In genomic region chr14:115371131-115371530, GRCm38 (mm10) we compare ENCODE assay signal across 8 mouse cellular contexts.
DNase-seq lines count a peak whose midpoint lies in the region; ATAC-seq and TF ChIP-seq lines count a peak whose summit lies in the region.

No protein-coding gene starts in this region.

- no peaks in the 10 kb centered on the region for H3K36me3 ChIP-seq in MEL (ENCODE audit: control insufficient read depth in 1 of 2, insufficient read depth in 2 of 2, low read length in 2 of 2)

- TF ChIP-seq POLR2A in MEL (IDR thresholded peaks at IDR 0.05; ENCODE audit: control insufficient read depth in 1 of 2, insufficient read depth in 1 of 2, low read depth in 1 of 2, low read length in 2 of 2, poor library complexity in 1 of 2), result no peak

- no peaks in the 10 kb centered on the region for H3K4me1 ChIP-seq in MEL (ENCODE audit: control insufficient read depth in 1 of 2, insufficient read depth in 2 of 2, low read length in 2 of 2)

- H3K27me3 ChIP-seq in MEL (ENCODE audit: control insufficient read depth in 1 of 2, insufficient read depth in 2 of 2, low read length in 2 of 2), result no peaks in the 10 kb centered on the region

- ATAC-seq in megakaryocyte, adult 5-6 weeks (ENCODE audit: poor library complexity, severe bottlenecking), result no peak
- no peak for ATAC-seq in activated CD4-positive, CD25-positive, alpha-beta regulatory T cell, adult 4 months

- TF ChIP-seq EP300 in MEL (IDR thresholded peaks at IDR 0.05; ENCODE audit: low read depth in 1 of 2, low read length in 2 of 2), result no peak

- H3K9ac ChIP-seq in MEL (ENCODE audit: control insufficient read depth, low read depth, low read length, poor library complexity, severe bottlenecking), result no peak overlapping the region

- no peak for TF ChIP-seq RAD21 in MEL (IDR thresholded peaks at IDR 0.05; ENCODE audit: low read depth, low read length)

- no peaks in the 10 kb centered on the region for H3K9me3 ChIP-seq in MEL (replicated peaks; ENCODE audit: insufficient read depth, low read length)

- H3K79me2 ChIP-seq in MEL (ENCODE audit: control insufficient read depth, insufficient read depth, low read length, poor library complexity), result no peaks in the 10 kb centered on the region

- H3K4me3 ChIP-seq in layer of hippocampus, adult 2 months, result no peak overlapping the region
- no peak overlapping the region for H3K4me3 ChIP-seq in MEL (ENCODE audit: control insufficient read depth in 1 of 2, insufficient read depth in 1 of 2, low read depth in 2 of 2, low read length in 2 of 2)

- peak; percentile 68 for TF ChIP-seq CTCF in layer of hippocampus, adult 2 months (conservative IDR thresholded peaks at IDR 0.05)
- TF ChIP-seq CTCF in MEL (IDR thresholded peaks at IDR 0.05 in 2 of 3, conservative IDR thresholded peaks at IDR 0.05 in 1 of 3; ENCODE audit: control insufficient read depth in 1 of 3, insufficient read depth in 1 of 3, low read depth in 2 of 3, low read length in 3 of 3, poor library complexity in 1 of 3, severe bottlenecking in 1 of 3), result peak in 2 of 3 experiments; percentile 41 to 56; a peak in 4 of 6 replicates

- H3K27ac ChIP-seq in layer of hippocampus, adult 2 months, result no peak overlapping the region
- H3K27ac ChIP-seq in MEL (ENCODE audit: control insufficient read depth, low read depth, low read length), result no peak overlapping the region

- peak; percentile 5 to 22 for DNase-seq in adrenal gland, adult 18-20 months (ENCODE audit: low spot score in 2 of 2)
- DNase-seq in adrenal gland, postnatal 4 days (ENCODE audit: low spot score in 2 of 2), result no peak
- DNase-seq in layer of hippocampus, adult 2 months (ENCODE audit: low spot score in 2 of 2), result peak in 1 of 2 experiments; percentile 25
- no peak for DNase-seq in layer of hippocampus, adult 8-10 months (ENCODE audit: low spot score in 2 of 2)
- DNase-seq in MEL (ENCODE audit: low read depth, low spot score), result peak; percentile 16
- peak; percentile 26 to 80 for DNase-seq in kidney, postnatal 36 days

TF ChIP-seq in MEL, 35 proteins besides CTCF, POLR2A, EP300 and RAD21:
- TF ChIP-seq TBP (IDR thresholded peaks at IDR 0.05; ENCODE audit: low read depth, low read length) (no peak), SMC3 (IDR thresholded peaks at IDR 0.05; ENCODE audit: low read depth, low read length) (peak; percentile 58), ZMIZ1 (IDR thresholded peaks at IDR 0.05; ENCODE audit: low read depth, low read length) (no peak), JUND (IDR thresholded peaks at IDR 0.05; ENCODE audit: low read depth, low read length) (no peak), KAT2A (conservative IDR thresholded peaks at IDR 0.05; ENCODE audit: low read depth, low read length) (no peak), TCF12 (IDR thresholded peaks at IDR 0.05; ENCODE audit: low read depth, low read length) (no peak), USF2 (IDR thresholded peaks at IDR 0.05; ENCODE audit: borderline replicate concordance in 1 of 2, insufficient read depth in 1 of 2, low read depth in 1 of 2, low read length in 2 of 2) (no peak), MAZ (IDR thresholded peaks at IDR 0.05; ENCODE audit: low read depth, low read length) (no peak), ZC3H11A (IDR thresholded peaks at IDR 0.05; ENCODE audit: low read depth, low read length) (0 out of 2 replicates have a peak, but pooled peaks have one; percentile 14)

Comparison
In these comparisons a context has a peak if more than half of its experiments do, and no peak if none do; other contexts are left out.
1. DNase-seq: peak in adrenal gland, adult 18-20 months (2 of 2), MEL (single experiment) and kidney, postnatal 36 days (2 of 2); none in adrenal gland, postnatal 4 days (0 of 2) and layer of hippocampus, adult 8-10 months (0 of 2).